Mouse (Mus musculus) forebrain, postnatal 0 days (tissue): ENCODE data around the gene Ssbp3. TPM values are rescaled to one million over a fixed set of nuclear protein-coding genes. Genes with fewer than 3 reads are reported as not detected.

ENCODE experiments used
- ATAC-seq: fragments of 200-750 bp; cut with Nextera tagmentation; 2 replicates; pipeline ENCODE4 v1.8.0; 2017; ENCODE audit warnings: mild to moderate bottlenecking, moderate library complexity
- DNase-seq: peaks from one replicate; pipeline ENCODE4 v3.0.0-alpha.2; 2015
- H3K27ac ChIP-seq: fragments of 300-500 bp; sonication (generic); 2 replicates; pipeline ENCODE4 v1.5.1; 2014; ENCODE audit warnings: low read depth, mild to moderate bottlenecking, antibody characterized with exemption, low read length, moderate library complexity, mixed read lengths
- H3K27me3 ChIP-seq: fragments of 300-500 bp; sonication (generic); 2 replicates; pipeline ENCODE4 v1.6.1; 2014; ENCODE audit warnings: mild to moderate bottlenecking, low read length, mixed read lengths; ENCODE audit not compliant: insufficient read depth
- H3K36me3 ChIP-seq: fragments of 300-500 bp; sonication (generic); 2 replicates; pipeline ENCODE4 v1.6.1; 2014; ENCODE audit warnings: mild to moderate bottlenecking, moderate library complexity; ENCODE audit not compliant: insufficient read depth
- H3K4me1 ChIP-seq: fragments of 300-500 bp; sonication (generic); 2 replicates; pipeline ENCODE4 v1.6.1; 2014; ENCODE audit warnings: antibody characterized with exemption; ENCODE audit not compliant: insufficient read depth
- H3K4me2 ChIP-seq: fragments of 300-500 bp; sonication (generic); 2 replicates; pipeline ENCODE4 v1.6.1; 2014; ENCODE audit warnings: low read depth, mild to moderate bottlenecking, moderate library complexity
- H3K4me3 ChIP-seq: fragments of 300-500 bp; sonication (generic); 2 replicates; pipeline ENCODE4 v1.5.1; 2014; ENCODE audit warnings: low read depth, low read length, mixed read lengths
- H3K9ac ChIP-seq: fragments of 300-500 bp; sonication (generic); 2 replicates; pipeline ENCODE4 v1.6.1; 2014; ENCODE audit warnings: mild to moderate bottlenecking
- H3K9me3 ChIP-seq: fragments of 300-500 bp; sonication (generic); 2 replicates; pipeline ENCODE4 v1.6.1; 2016; ENCODE audit warnings: low read length
- CTCF ChIP-seq: sonication (generic); IDR thresholded peaks from 2 replicates; pipeline ENCODE4 v1.5.1; 2016; ENCODE audit warnings: antibody characterized with exemption, control low read depth, low read depth
- WGBS: fragments of 180-500 bp; shearing (Covaris S2); extraction: QIAGEN DNeasy Blood & Tissue Kit; methylation state at CpG from one replicate; pipeline ENCODE4 v1.1.7; 2014; 5-methylcytosine and 5-hydroxymethylcytosine counted together
- polyA plus RNA-seq: library from polyadenylated mRNA; unstranded; fragments of >200 nt; fragmentation: Nextera tagmentation; extraction: Ambion mirVana; gene quantifications from 2 replicates; pipeline ENCODE4 v1.2.1, GENCODE M21; 2015
- total RNA-seq: library from RNA; depleted of rRNA; stranded (reverse); fragments of >200 nt; gene quantifications from 2 replicates; pipeline ENCODE4 v1.2.3, GENCODE M21; 2014

The Ssbp3 gene
- total and polyA plus RNA-seq, 2 experiments from 2014 or later: 117 to 137 TPM

DNA sequence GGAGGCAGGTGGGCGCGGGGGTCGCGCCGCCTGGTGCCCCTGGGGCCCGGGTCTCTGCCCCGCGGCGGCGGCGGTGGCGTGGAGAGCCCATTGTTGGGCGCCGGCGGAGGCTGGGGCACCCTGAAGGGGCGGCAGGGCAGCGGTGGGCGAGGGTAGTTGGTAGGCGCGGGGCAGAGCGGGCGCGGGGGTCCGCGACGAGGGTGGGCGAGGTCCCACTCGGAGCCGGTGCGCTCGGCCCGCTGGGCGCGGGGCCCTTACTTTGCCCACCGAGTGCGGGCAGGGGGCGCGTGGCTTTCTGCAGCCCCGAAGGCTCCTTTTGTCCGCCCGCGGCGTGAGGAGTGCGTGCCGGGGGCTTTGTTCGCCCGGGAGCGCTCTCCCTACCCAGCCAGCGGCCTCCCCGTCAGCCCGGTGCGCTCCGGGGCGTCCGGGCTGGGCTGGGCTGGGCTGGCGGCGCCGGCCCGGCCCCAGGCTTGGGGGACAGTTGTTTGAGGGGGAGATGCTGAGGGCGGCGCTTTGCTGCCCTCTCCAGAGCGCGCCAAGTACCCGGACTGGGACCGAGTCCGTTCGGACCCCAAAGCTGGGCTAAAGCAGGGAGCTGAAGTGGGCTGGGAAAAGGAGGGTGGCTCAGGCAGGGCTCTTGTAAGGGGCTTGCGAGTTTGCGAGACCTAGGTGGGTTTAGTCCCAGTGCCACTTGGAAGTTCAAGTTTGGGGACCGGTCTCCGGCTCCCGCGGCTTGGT is 1.6 kb downstream of the Ssbp3 start:
- peaks cover 26% of the 10 kb centered on the region for H3K36me3 ChIP-seq
- TF ChIP-seq CTCF: no peak
- no peaks in the 10 kb centered on the region for H3K27me3 ChIP-seq
- H3K9me3 ChIP-seq: no peaks in the 10 kb centered on the region
- peak overlapping the region; percentile 89 for H3K9ac ChIP-seq
- H3K27ac ChIP-seq: peak overlapping the region; percentile 92
- peak overlapping the region; percentile 97 for H3K4me2 ChIP-seq
- DNase-seq (no peak), ATAC-seq (peak; percentile 7; the same call in 1 of the 2 replicates)
- WGBS: 3% methylated on average over 55 of the region's 73 CpGs
- H3K4me1 ChIP-seq: peaks cover 25% of the 10 kb centered on the region
- H3K4me3 ChIP-seq: peak overlapping the region; percentile 91

DNA sequence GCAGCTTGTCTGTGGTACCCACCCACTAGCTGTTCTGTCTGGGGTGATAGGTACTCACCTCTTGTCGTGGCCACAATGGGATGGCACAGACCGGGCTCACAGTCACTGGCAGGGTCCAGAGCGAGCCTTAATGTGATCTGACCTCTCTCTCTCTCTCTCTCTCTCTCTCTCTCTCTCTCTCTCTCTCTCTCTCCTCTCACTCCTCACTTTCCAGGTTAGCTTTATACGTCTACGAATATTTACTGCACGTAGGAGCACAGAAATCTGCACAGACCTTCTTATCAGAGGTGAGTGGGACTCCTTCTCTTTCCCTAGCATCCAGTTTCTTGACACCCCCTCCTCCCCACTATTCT is 2.2 kb downstream of the Ssbp3 start:
- Histone ChIP-seq H3K27me3 (no peaks in the 10 kb centered on the region), H3K9me3 (no peaks in the 10 kb centered on the region), H3K4me1 (peaks cover 25% of the 10 kb centered on the region), H3K9ac (peak overlapping the region; percentile 89), H3K27ac (no peak overlapping the region), H3K36me3 (peaks cover 31% of the 10 kb centered on the region), H3K4me2 (peak overlapping the region; percentile 97), H3K4me3 (peak overlapping the region; percentile 91)
- no peak for ATAC-seq
- 2% methylated on average over 6 of the region's 6 CpGs for WGBS
- TF ChIP-seq CTCF: no peak
- DNase-seq: no peak

- ATAC-seq (no peak), DNase-seq (no peak)
- H3K4me1 ChIP-seq: peaks cover 25% of the 10 kb centered on the region
- no peaks in the 10 kb centered on the region for H3K9me3 ChIP-seq
- H3K9ac ChIP-seq: peak overlapping the region; percentile 89
- peak overlapping the region; percentile 91 for H3K4me3 ChIP-seq
- no peak for TF ChIP-seq CTCF
- H3K36me3 ChIP-seq: peaks cover 39% of the 10 kb centered on the region
- 15% methylated on average over 9 of the region's 9 CpGs for WGBS
- peak overlapping the region; percentile 97 for H3K4me2 ChIP-seq
- H3K27me3 ChIP-seq: no peaks in the 10 kb centered on the region
- no peak overlapping the region for H3K27ac ChIP-seq
Measured at GRCm38 (mm10) chr4:106913411-106914049, 3.0 kb downstream of the Ssbp3 start.

- no peaks in the 10 kb centered on the region for H3K27me3 ChIP-seq
- no peak for TF ChIP-seq CTCF
- H3K36me3 ChIP-seq: peaks cover 53% of the 10 kb centered on the region
- H3K4me1 ChIP-seq: peaks cover 14% of the 10 kb centered on the region
- WGBS: 69% methylated on average over 8 of the region's 8 CpGs
- no peaks in the 10 kb centered on the region for H3K9me3 ChIP-seq
- no peak overlapping the region for H3K4me3 ChIP-seq
- DNase-seq (no peak), ATAC-seq (no peak)
- H3K9ac ChIP-seq: no peak overlapping the region
- 0 out of 2 replicates have a peak overlapping the region, but pooled peaks have one; percentile 97 for H3K4me2 ChIP-seq
- no peak overlapping the region for H3K27ac ChIP-seq
Measured at GRCm38 (mm10) chr4:106915265-106915664, 4.8 kb downstream of the Ssbp3 start.

DNA sequence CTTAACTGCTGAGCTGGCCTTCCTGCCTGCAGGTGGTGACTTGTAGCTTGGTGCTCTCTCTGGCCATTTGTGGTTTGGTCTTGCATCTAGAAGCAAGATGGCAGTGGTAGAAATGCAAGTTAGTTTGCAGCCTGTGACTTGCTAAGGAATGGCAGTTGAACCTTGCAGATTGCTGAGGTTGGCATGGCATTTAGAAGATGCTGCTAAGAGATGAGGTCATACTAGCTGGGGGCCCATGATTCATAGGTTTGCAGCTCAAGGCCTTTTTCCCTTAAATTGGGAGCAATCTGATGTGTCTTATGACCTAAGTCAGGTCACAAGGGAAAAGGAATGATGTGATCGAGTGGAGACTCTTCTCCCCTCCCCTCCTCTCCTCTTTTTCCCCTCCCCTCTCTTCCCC is 7.8 kb downstream of the Ssbp3 start:
- H3K27ac ChIP-seq: no peak overlapping the region
- no peak overlapping the region for H3K4me3 ChIP-seq
- WGBS: 36% methylated on average over 1 of the region's 1 CpGs
- H3K9me3 ChIP-seq: no peaks in the 10 kb centered on the region
- H3K36me3 ChIP-seq: peaks cover 63% of the 10 kb centered on the region
- no peak overlapping the region for H3K4me2 ChIP-seq
- TF ChIP-seq CTCF: no peak
- DNase-seq: no peak
- no peaks in the 10 kb centered on the region for H3K27me3 ChIP-seq
- H3K4me1 ChIP-seq: peaks cover 13% of the 10 kb centered on the region
- no peak for ATAC-seq
- H3K9ac ChIP-seq: no peak overlapping the region

- Histone ChIP-seq H3K27ac (no peak overlapping the region), H3K27me3 (no peaks in the 10 kb centered on the region), H3K9ac (no peak overlapping the region), H3K36me3 (peaks cover 67% of the 10 kb centered on the region), H3K4me1 (peaks cover 4% of the 10 kb centered on the region; the same call in 1 of the 2 replicates), H3K4me2 (no peak overlapping the region), H3K4me3 (no peak overlapping the region), H3K9me3 (no peaks in the 10 kb centered on the region)
- no peak for DNase-seq
- 92% methylated on average over 4 of the region's 4 CpGs for WGBS
- ATAC-seq: no peak
- no peak for TF ChIP-seq CTCF
Measured at GRCm38 (mm10) chr4:106920119-106920518, 9.6 kb downstream of the Ssbp3 start.
